Mouse (Mus musculus): Measurements from ENCODE around the gene 2210408I21Rik.

DNA sequence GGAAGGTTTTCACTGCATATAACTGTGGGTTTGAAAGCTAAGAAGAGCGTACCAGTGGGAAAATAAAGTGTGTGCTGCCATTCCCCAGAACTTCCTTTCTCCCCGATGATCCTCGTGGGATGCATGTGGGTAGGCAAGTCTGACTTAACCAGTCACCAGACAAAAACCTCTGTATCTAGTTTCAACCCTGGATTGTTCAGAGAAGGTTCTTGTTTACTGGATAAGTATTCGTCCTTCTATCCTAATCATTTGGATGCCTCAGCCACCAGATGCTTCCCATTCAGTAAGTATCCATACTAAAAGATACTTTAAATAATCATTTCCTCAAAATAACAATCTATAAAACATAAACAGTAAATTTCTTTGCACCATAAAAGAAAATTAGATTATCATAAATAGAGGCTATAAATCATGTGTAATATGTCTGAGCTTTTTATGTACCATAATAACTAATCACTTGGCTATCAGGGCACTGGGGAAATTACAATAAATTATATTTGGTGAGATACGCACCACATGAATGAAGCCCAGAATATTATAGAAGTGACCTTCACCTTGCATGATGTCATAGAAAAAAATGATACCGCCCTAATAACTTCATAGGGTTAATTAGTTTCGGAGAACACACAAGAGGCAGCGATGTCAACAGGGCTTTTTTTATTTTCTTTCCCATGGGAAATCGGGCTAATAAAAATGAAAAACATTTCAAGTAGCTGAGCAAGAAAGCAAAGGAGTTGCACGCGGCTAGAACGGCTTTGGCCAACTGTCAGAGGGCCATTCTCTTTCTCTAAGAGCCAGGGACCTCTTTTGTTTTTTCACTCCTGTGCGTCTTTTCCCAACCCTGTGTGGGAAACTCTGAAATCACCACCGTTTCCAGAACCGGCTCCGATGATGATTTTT lies 412.4 kb downstream of the 2210408I21Rik start:
- no peak for TF ChIP-seq GATA1 (IDR thresholded peaks at IDR 0.05; ENCODE audit: borderline replicate concordance, low read length)
- TF ChIP-seq FLI1 (IDR thresholded peaks at IDR 0.05; ENCODE audit: low read length): no peak
